Mouse (Mus musculus): ENCODE data around the gene Adcy5. TPM values are rescaled to one million over a fixed set of nuclear protein-coding genes. Genes with fewer than 3 reads are reported as not detected.

Adcy5 gene
- polyA plus RNA-seq, 2 experiments, result 2.5 to 10.1 TPM

DNA sequence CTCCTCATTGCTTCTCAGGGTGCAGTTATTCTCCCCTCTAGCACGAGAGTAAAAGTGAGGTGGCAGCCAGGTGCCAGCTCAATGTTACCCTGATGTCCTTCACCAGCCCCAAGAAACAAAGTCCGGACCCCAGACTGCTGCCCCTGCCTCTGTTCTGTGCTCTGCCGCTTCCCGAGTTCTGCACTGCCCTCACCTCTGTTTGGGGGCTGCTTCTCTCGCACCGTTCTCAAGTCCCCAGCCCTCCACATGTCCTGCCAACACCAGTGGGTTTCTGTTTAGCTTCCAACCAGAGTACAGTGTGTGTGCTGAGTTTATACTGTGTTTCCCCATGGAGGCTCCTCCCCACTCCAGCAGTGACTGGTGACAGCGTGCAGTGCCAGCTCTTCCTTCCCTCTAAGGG, 150.5 kb downstream of the Adcy5 start:
- no peak for ATAC-seq (ENCODE audit: low FRiP score, low read depth)
- DNase-seq (ENCODE audit: low spot score), result no peak

GRCm38 (mm10) chr16:35306631-35307030, 152.0 kb downstream of the Adcy5 start:
- ATAC-seq (ENCODE audit: low FRiP score, low read depth), result no peak
- H3K4me2 ChIP-seq (replicated peaks; ENCODE audit: low read depth, low read length, severe bottlenecking), result no peak overlapping the region
- H3K4me1 ChIP-seq (ENCODE audit: control insufficient read depth, insufficient read depth, low read length), result no peaks in the 10 kb centered on the region
- DNase-seq (ENCODE audit: low spot score), result no peak
- no peaks in the 10 kb centered on the region for H3K9me3 ChIP-seq (ENCODE audit: control insufficient read depth, low read length)
- H3K9ac ChIP-seq (ENCODE audit: low read depth, low read length, severe bottlenecking), result no peak overlapping the region
- peaks cover 6% of the 10 kb centered on the region for H3K36me3 ChIP-seq (ENCODE audit: control insufficient read depth, insufficient read depth, low read length)
- 83% methylated on average over 2 of the region's 2 CpGs for WGBS
- no peak overlapping the region for H3K27ac ChIP-seq (replicated peaks; ENCODE audit: low read depth, low read length)
- no peak for TF ChIP-seq POLR2A (IDR thresholded peaks at IDR 0.05; ENCODE audit: borderline replicate concordance, extremely low read depth, insufficient read depth, insufficient read length)
- H3K4me3 ChIP-seq (replicated peaks; ENCODE audit: low read length), result no peak overlapping the region
- no peaks in the 10 kb centered on the region for H3K27me3 ChIP-seq (ENCODE audit: control insufficient read depth, insufficient read depth, low read length)

More for the DNA sequence above, 150.5 kb downstream of the Adcy5 start:
- Histone ChIP-seq H3K4me2 (replicated peaks; ENCODE audit: low read depth, low read length, severe bottlenecking) (no peak overlapping the region), H3K9ac (ENCODE audit: low read depth, low read length, severe bottlenecking) (no peak overlapping the region), H3K9me3 (ENCODE audit: control insufficient read depth, low read length) (no peaks in the 10 kb centered on the region), H3K36me3 (ENCODE audit: control insufficient read depth, insufficient read depth, low read length) (peaks cover 6% of the 10 kb centered on the region), H3K27me3 (ENCODE audit: control insufficient read depth, insufficient read depth, low read length) (no peaks in the 10 kb centered on the region), H3K4me3 (replicated peaks; ENCODE audit: low read length) (no peak overlapping the region), H3K27ac (replicated peaks; ENCODE audit: low read depth, low read length) (no peak overlapping the region), H3K4me1 (ENCODE audit: control insufficient read depth, insufficient read depth, low read length) (no peaks in the 10 kb centered on the region)
- WGBS, result 81% methylated on average over 7 of the region's 7 CpGs
- TF ChIP-seq POLR2A (IDR thresholded peaks at IDR 0.05; ENCODE audit: borderline replicate concordance, extremely low read depth, insufficient read depth, insufficient read length), result no peak

GRCm38 (mm10) chr16:35307331-35307730, 152.7 kb downstream of the Adcy5 start:
- TF ChIP-seq POLR2A (IDR thresholded peaks at IDR 0.05; ENCODE audit: borderline replicate concordance, extremely low read depth, insufficient read depth, insufficient read length), result no peak
- no peak overlapping the region for H3K27ac ChIP-seq (replicated peaks; ENCODE audit: low read depth, low read length)
- H3K9ac ChIP-seq (ENCODE audit: low read depth, low read length, severe bottlenecking), result no peak overlapping the region
- H3K36me3 ChIP-seq (ENCODE audit: control insufficient read depth, insufficient read depth, low read length), result peaks cover 6% of the 10 kb centered on the region
- no peaks in the 10 kb centered on the region for H3K9me3 ChIP-seq (ENCODE audit: control insufficient read depth, low read length)
- H3K4me3 ChIP-seq (replicated peaks; ENCODE audit: low read length), result no peak overlapping the region
- H3K4me1 ChIP-seq (ENCODE audit: control insufficient read depth, insufficient read depth, low read length), result no peaks in the 10 kb centered on the region
- 84% methylated on average over 2 of the region's 2 CpGs for WGBS
- H3K4me2 ChIP-seq (replicated peaks; ENCODE audit: low read depth, low read length, severe bottlenecking), result no peak overlapping the region
- ATAC-seq (ENCODE audit: low FRiP score, low read depth) (no peak), DNase-seq (ENCODE audit: low spot score) (no peak)
- H3K27me3 ChIP-seq (ENCODE audit: control insufficient read depth, insufficient read depth, low read length), result no peaks in the 10 kb centered on the region

DNA sequence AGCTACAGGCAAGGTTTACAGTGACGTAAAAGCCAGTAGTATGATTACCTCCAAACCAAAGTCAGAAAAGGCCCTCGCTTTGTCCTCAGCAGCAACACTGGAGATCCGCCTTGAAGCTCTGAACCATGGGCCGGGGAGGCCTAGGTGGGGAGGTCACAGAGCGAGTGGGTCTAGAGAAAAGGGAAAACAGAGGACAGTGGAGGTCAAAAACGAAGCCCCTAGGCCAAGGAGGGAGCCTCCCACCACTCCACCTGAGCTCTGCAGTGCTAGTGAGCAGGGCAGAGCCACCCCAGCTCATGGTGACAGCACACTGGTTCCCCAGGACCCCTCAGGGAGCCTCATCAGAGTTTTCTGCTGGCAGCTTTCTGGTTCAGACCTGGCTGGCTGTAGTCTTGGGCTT, 153.3 kb downstream of the Adcy5 start:
- Histone ChIP-seq H3K4me2 (replicated peaks; ENCODE audit: low read depth, low read length, severe bottlenecking) (no peak overlapping the region), H3K4me3 (replicated peaks; ENCODE audit: low read length) (no peak overlapping the region), H3K4me1 (ENCODE audit: control insufficient read depth, insufficient read depth, low read length) (no peaks in the 10 kb centered on the region), H3K27ac (replicated peaks; ENCODE audit: low read depth, low read length) (no peak overlapping the region), H3K36me3 (ENCODE audit: control insufficient read depth, insufficient read depth, low read length) (peaks cover 6% of the 10 kb centered on the region), H3K9me3 (ENCODE audit: control insufficient read depth, low read length) (no peaks in the 10 kb centered on the region), H3K27me3 (ENCODE audit: control insufficient read depth, insufficient read depth, low read length) (no peaks in the 10 kb centered on the region), H3K9ac (ENCODE audit: low read depth, low read length, severe bottlenecking) (no peak overlapping the region)
- no peak for ATAC-seq (ENCODE audit: low FRiP score, low read depth)
- DNase-seq (ENCODE audit: low spot score), result no peak
- TF ChIP-seq POLR2A (IDR thresholded peaks at IDR 0.05; ENCODE audit: borderline replicate concordance, extremely low read depth, insufficient read depth, insufficient read length), result no peak
- WGBS, result 81% methylated on average over 6 of the region's 6 CpGs

DNA sequence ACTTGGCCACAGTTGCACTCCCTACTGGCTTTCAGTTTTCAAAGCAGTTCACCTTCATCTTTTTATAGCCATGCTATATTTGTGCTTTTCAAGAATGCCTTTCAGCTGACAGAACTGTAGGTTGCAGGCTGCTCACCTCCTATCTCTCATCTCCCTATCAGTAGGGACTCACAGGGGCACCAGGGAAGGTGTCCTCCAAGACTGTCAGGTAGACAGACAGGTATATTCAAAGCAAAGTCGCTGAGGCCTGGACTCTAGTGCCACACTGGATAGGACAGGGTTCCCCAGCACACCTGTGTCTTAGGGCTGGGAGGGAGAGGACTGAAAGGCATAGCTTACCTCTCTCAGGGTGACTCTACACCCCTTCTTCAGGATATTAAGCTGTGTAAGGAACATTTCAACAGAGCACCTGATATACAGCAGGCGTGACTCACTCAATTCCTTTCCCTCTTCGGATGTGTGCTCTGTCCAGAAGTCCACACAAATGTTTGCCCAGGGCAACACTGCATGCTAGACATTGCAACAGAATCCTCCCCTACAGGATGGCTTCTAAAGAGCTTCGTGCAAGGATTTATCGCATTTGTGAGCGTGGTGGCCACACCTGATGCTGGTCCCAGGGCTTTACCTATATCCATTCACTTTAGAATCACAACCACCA, 153.9 kb downstream of the Adcy5 start:
- no peak overlapping the region for H3K27ac ChIP-seq (replicated peaks; ENCODE audit: low read depth, low read length)
- H3K4me1 ChIP-seq (ENCODE audit: control insufficient read depth, insufficient read depth, low read length), result no peaks in the 10 kb centered on the region
- peaks cover 6% of the 10 kb centered on the region for H3K36me3 ChIP-seq (ENCODE audit: control insufficient read depth, insufficient read depth, low read length)
- WGBS, result 91% methylated on average over 6 of the region's 6 CpGs
- H3K9me3 ChIP-seq (ENCODE audit: control insufficient read depth, low read length), result no peaks in the 10 kb centered on the region
- H3K4me2 ChIP-seq (replicated peaks; ENCODE audit: low read depth, low read length, severe bottlenecking), result no peak overlapping the region
- TF ChIP-seq POLR2A (IDR thresholded peaks at IDR 0.05; ENCODE audit: borderline replicate concordance, extremely low read depth, insufficient read depth, insufficient read length), result no peak
- H3K4me3 ChIP-seq (replicated peaks; ENCODE audit: low read length), result no peak overlapping the region
- no peak for DNase-seq (ENCODE audit: low spot score)
- no peaks in the 10 kb centered on the region for H3K27me3 ChIP-seq (ENCODE audit: control insufficient read depth, insufficient read depth, low read length)
- H3K9ac ChIP-seq (ENCODE audit: low read depth, low read length, severe bottlenecking), result no peak overlapping the region
- no peak for ATAC-seq (ENCODE audit: low FRiP score, low read depth)
